Mouse (Mus musculus) limb, embryonic 12.5 days (tissue): Measurements from ENCODE around the gene Dgkz. TPM values are rescaled to one million over a fixed set of nuclear protein-coding genes. Genes with fewer than 3 reads are reported as not detected.

ENCODE experiments used
- ATAC-seq: fragments of 200-750 bp; cut with Nextera tagmentation; 2 replicates; pipeline ENCODE4 v1.8.0; 2017; ENCODE audit warnings: low read depth, moderate TSS enrichment; ENCODE audit not compliant: insufficient number of reproducible peaks, insufficient read depth, low FRiP score, low TSS enrichment
- H3K27ac ChIP-seq: fragments of 300-500 bp; sonication (generic); 2 replicates; pipeline ENCODE4 v1.5.1; 2016; ENCODE audit warnings: mild to moderate bottlenecking, moderate library complexity
- H3K27me3 ChIP-seq: fragments of 300-500 bp; sonication (generic); 2 replicates; pipeline ENCODE4 v1.6.1; 2016; ENCODE audit warnings: mild to moderate bottlenecking, moderate library complexity
- H3K36me3 ChIP-seq: fragments of 300-500 bp; sonication (generic); 2 replicates; pipeline ENCODE4 v1.6.1; 2016; ENCODE audit warnings: mild to moderate bottlenecking, moderate library complexity
- H3K4me1 ChIP-seq: fragments of 300-500 bp; sonication (generic); replicated peaks from 2 replicates; pipeline ENCODE4 v1.6.1; 2016
- H3K4me2 ChIP-seq: fragments of 300-500 bp; sonication (generic); 2 replicates; pipeline ENCODE4 v1.6.1; 2016; ENCODE audit warnings: mild to moderate bottlenecking, moderate library complexity
- H3K4me3 ChIP-seq: fragments of 300-500 bp; sonication (generic); replicated peaks from 2 replicates; pipeline ENCODE4 v1.5.1; 2016; ENCODE audit warnings: mild to moderate bottlenecking
- H3K9ac ChIP-seq: fragments of 300-500 bp; sonication (generic); replicated peaks from 2 replicates; pipeline ENCODE4 v1.6.1; 2016; ENCODE audit warnings: mild to moderate bottlenecking, moderate library complexity
- H3K9me3 ChIP-seq: fragments of 300-500 bp; sonication (generic); 2 replicates; pipeline ENCODE4 v1.6.1; 2016; ENCODE audit warnings: mild to moderate bottlenecking, moderate library complexity
- WGBS: fragments of 180-500 bp; shearing (Covaris S2); methylation state at CpG from one replicate; pipeline ENCODE4 v1.1.7; 2016; 5-methylcytosine and 5-hydroxymethylcytosine counted together
- polyA plus RNA-seq: library from polyadenylated mRNA; unstranded; fragments of >200 nt; fragmentation: Nextera tagmentation; extraction: Ambion mirVana; gene quantifications from 2 replicates; pipeline ENCODE4 v1.2.1, GENCODE M21; 2016

Gene Dgkz
- polyA plus RNA-seq, 1 experiment from 2014 or later: 33.7 TPM

DNA sequence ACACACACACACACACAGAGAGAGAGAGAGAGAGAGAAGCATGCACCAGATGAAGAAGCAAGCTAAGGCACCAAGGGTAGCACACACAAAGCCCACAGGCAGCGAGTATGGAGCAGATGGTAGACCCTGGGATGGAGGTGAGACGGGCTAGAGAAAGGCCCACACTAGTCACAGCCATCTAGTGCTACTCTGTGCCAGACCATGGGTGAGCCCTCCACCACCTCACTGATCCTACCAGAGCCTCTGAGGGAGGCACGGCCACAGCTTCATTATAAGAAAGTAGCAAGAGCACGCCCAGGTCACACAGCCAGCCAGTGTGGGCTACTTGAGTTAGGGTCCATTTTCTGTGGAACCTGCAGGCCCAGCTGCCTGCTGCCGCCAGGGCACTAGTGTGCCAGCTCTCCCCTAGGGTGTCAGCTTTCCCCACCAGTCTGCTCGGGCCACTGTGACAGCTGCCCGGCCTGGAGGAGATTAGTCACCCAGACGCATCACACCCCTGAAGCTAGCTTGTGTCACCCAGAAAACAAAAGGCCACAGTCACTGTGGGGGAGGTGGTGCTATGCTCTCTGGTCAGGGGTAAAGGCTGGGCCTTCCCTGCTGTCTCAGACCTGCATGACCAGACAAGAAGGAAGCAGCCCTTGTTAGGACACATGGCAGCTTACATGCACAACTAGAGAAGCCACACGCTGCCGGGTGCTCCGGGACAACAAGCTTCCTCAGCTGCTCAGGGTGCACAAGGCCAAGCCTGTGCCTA, 28.1 kb downstream of the Dgkz start:
- Histone ChIP-seq H3K27me3 (no peaks in the 10 kb centered on the region), H3K9ac (0 out of 2 replicates have a peak overlapping the region, but pooled peaks have one; percentile 23), H3K9me3 (no peaks in the 10 kb centered on the region), H3K36me3 (peaks cover 11% of the 10 kb centered on the region; the same call in 1 of the 2 replicates), H3K27ac (peak overlapping the region; percentile 41; the same call in 1 of the 2 replicates), H3K4me1 (peaks cover 56% of the 10 kb centered on the region), H3K4me2 (no peak overlapping the region), H3K4me3 (no peak overlapping the region)
- WGBS: 59% methylated on average over 11 of the region's 11 CpGs
- ATAC-seq: no peak

DNA sequence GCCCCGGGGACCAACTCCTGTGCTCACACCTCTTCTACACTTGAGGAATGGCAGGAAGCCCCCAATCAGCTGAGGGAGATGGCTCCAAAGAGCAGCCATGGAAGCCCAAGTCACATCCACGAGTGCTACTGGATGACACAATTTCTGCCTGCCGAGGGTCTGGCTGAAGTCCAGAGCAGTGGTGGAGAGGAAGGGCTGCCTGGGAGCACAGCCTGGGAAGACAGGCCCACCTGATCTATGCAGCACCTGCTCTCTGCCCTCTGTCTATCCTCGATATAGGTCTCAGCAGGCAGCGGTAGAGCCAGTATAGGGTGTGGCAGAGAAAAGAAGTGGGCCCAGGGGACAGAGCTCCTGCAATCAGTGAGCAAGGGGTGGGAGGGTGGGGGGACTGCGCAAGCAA, 28.8 kb downstream of the Dgkz start:
- 0 out of 2 replicates have a peak overlapping the region, but pooled peaks have one; percentile 23 for H3K27ac ChIP-seq
- H3K9ac ChIP-seq: 0 out of 2 replicates have a peak overlapping the region, but pooled peaks have one; percentile 27
- peaks cover 19% of the 10 kb centered on the region; the same call in 1 of the 2 replicates for H3K36me3 ChIP-seq
- no peaks in the 10 kb centered on the region for H3K27me3 ChIP-seq
- H3K9me3 ChIP-seq: no peaks in the 10 kb centered on the region
- no peak for ATAC-seq
- 73% methylated on average over 6 of the region's 6 CpGs for WGBS
- no peak overlapping the region for H3K4me2 ChIP-seq
- peaks cover 56% of the 10 kb centered on the region for H3K4me1 ChIP-seq
- no peak overlapping the region for H3K4me3 ChIP-seq

DNA sequence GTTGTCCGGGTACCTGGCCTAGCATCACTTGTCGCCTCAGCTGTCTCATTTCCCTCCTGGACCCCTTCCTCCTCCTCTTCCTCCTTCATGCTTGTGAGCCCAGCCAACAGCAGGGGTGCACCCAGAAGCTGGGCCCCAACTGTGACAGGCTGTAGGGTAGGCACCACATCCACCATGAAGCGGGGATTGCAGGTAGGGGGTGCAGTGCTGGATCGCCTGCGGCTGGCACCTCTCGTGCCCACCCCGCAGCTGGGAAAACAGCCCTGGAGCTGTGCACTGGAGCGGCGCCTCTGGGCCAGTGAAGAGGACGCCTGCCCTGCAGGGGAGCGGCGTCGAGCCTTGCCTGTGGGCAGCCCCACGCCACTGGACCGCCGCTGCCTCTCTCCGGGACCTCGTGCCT, 30.2 kb downstream of the Dgkz start, which contains the start of gene Gm9821:
Gene Gm9821, plus strand, starts transcription at position 221 of the 400 bp plus-strand sequence.
- no peaks in the 10 kb centered on the region for H3K9me3 ChIP-seq
- peaks cover 23% of the 10 kb centered on the region for H3K36me3 ChIP-seq
- H3K9ac ChIP-seq: 0 out of 2 replicates have a peak within 1 kb of the TSS, but pooled peaks have one; percentile 37
- H3K27ac ChIP-seq: peak within 1 kb of the TSS; percentile 23; the same call in 1 of the 2 replicates
- no peak for ATAC-seq
- peaks cover 52% of the 10 kb centered on the region for H3K4me1 ChIP-seq
- H3K27me3 ChIP-seq: no peaks in the 10 kb centered on the region
- no peak within 1 kb of the TSS for H3K4me2 ChIP-seq
- 91% methylated on average over 18 of the region's 18 CpGs for WGBS
- H3K4me3 ChIP-seq: no peak within 1 kb of the TSS

DNA sequence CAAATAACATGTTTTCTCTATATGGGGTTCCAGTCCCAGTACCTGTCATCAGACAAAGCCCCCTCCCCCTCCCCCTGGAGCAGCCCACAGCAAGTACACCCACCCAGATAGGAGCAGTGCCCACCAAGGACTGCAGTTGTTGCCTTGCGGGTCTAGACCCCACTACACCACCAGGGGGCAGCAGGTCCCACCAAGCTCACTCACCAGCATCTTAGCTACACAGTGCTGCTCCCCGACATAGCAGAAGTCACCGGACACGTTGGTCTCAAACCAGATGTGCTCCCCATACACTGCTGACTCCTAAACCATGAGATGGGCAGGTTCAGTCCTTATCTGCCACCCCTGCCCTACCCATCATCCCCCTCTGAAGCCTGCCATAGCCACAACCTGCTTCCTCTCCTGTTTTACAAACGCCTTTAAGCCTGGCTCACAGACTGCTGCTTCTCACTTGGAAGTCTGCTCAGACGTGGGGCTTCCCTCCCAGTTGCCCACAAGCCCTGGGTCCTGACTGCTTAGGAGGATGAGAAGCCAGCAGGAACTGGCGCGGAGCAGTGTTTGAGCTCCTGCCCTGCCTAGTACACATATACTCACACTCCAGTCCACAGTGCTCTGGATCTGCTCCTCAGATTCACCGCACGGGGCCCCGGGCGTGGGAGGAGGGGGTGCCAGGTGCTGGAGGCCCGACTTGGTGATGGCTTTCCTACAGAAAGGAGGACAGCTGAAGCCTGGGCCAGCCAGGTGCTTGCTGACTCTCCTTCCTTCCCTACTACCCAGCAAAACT, 31.3 kb downstream of the Dgkz start:
- peaks cover 34% of the 10 kb centered on the region for H3K36me3 ChIP-seq
- no peaks in the 10 kb centered on the region for H3K27me3 ChIP-seq
- H3K4me2 ChIP-seq: no peak overlapping the region
- H3K9me3 ChIP-seq: no peaks in the 10 kb centered on the region
- peaks cover 41% of the 10 kb centered on the region for H3K4me1 ChIP-seq
- 44% methylated on average over 13 of the region's 13 CpGs for WGBS
- no peak overlapping the region for H3K4me3 ChIP-seq
- peak overlapping the region; percentile 37; the same call in 1 of the 2 replicates for H3K9ac ChIP-seq
- no peak overlapping the region; the same call in 1 of the 2 replicates for H3K27ac ChIP-seq
- peak; percentile 71 for ATAC-seq

DNA sequence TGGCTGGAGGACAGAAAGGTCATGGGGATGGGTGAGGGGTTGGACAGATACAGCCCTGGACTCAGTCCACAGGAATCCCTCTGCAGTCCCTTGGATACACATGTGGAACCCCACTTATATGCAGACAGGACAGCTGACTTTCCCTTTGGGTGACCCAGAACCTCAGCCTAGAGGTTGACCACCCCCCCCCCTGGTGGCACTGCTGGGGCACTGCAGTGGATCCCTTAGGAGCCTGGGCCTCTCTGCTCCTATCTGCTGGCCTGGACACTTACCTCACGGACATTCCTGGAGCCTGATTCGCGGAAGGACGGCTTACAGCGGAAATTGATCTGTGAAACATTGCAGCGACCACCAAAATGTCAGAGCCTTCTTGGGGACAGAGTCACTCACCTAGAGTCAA, 33.3 kb downstream of the Dgkz start:
- no peak for ATAC-seq
- H3K36me3 ChIP-seq: peaks cover 54% of the 10 kb centered on the region
- WGBS: 79% methylated on average over 6 of the region's 6 CpGs

DNA sequence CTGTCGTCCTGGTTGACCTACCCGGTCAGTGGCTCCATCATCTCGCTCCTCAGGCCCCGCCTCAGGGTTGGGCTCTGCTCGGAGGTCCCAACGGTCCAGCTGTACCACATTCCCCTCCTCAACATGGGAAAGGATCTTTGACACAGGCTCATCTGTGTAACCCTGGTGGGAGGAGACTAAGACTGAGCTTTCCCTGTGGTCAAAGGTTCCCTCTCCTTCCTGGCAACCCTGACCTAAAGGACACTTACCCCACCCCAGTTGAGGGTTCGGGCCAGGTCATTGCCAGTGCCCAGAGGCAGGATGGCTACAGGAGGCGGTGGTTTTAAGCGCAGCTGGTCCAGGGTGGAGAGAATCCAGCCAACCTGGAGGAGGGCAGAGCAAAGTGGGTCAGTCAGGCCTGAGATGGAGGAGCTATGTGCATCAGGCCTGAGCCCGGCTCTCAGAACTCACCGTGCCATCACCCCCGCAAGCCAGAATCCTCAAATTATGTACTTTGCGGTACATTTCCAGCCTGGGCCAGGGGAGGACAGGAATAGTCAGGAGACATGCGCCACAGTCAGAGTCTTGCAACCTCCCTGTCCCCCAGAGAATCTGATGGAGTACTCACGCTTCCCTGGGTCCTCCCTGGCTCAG, 36.2 kb downstream of the Dgkz start:
- WGBS: 81% methylated on average over 15 of the region's 15 CpGs
- H3K27ac ChIP-seq: no peak overlapping the region
- peaks cover 73% of the 10 kb centered on the region for H3K36me3 ChIP-seq
- peaks cover 5% of the 10 kb centered on the region for H3K4me1 ChIP-seq
- no peaks in the 10 kb centered on the region for H3K9me3 ChIP-seq
- H3K9ac ChIP-seq: no peak overlapping the region
- no peak overlapping the region for H3K4me3 ChIP-seq
- H3K27me3 ChIP-seq: no peaks in the 10 kb centered on the region
- no peak overlapping the region for H3K4me2 ChIP-seq
- no peak for ATAC-seq

More for the DNA sequence above, 33.3 kb downstream of the Dgkz start:
- Histone ChIP-seq H3K27me3 (no peaks in the 10 kb centered on the region), H3K4me1 (peaks cover 21% of the 10 kb centered on the region), H3K9ac (no peak overlapping the region), H3K4me3 (no peak overlapping the region), H3K4me2 (no peak overlapping the region), H3K27ac (no peak overlapping the region), H3K9me3 (no peaks in the 10 kb centered on the region)

DNA sequence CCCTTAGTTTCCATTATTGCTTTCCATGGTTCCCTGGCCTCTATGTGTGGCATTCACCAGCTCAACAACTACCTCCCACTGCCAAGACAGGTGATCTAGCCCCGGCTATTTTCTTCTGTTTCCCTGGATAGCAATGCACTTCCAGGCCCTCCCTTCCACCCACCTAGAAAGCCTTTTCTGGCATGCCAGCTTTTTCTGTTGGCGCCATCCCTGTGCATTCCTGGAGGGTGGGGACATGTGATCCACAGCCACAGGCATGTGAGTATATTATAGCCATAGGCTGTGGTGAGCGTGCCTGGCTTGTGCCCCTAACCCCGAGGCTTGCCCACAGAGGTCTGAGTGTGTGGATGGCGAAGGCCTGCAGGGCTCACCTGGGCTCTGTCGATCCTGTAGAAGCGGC, 39.5 kb downstream of the Dgkz start:
- ATAC-seq: no peak
- WGBS: 90% methylated on average over 7 of the region's 7 CpGs
- Histone ChIP-seq H3K27me3 (no peaks in the 10 kb centered on the region), H3K9me3 (no peaks in the 10 kb centered on the region), H3K9ac (no peak overlapping the region), H3K36me3 (peaks cover 69% of the 10 kb centered on the region), H3K4me3 (no peak overlapping the region), H3K4me2 (no peak overlapping the region), H3K27ac (no peak overlapping the region), H3K4me1 (peaks cover 25% of the 10 kb centered on the region)

DNA sequence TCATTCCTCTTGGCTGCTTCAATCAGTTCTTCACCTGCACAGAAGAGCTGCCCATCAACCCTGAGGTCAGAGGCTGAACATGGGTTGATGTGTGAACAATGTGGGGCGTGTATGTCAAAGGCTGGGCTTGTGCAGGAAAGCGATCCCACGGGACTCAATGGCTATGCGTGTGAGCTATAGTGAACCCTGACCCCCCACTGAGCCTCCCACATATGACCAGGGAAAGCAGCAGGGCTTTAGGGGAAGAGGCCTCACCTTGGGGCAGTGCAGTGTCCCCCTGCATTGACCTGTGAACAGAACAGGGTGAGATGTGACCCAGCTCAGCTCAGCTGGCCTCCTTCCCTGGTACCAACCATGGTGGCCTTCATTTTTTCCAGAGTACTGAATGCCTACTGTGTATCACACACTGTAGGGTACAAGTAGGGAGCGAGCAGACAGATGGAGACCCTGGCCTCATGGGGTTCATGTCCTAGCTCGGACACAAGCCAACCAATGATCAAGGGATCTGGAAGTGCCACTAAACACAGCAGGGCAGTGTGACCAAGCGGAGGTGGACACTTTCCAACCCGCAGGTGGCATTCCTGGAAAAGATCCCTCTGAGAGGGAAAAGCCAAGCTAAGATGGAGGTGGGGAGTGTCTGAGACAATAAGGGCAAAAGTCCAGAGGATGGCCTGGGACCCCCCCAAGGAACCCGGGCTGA, 40.7 kb downstream of the Dgkz start:
- H3K9ac ChIP-seq: no peak overlapping the region
- no peak overlapping the region for H3K4me3 ChIP-seq
- 89% methylated on average over 9 of the region's 9 CpGs for WGBS
- H3K9me3 ChIP-seq: no peaks in the 10 kb centered on the region
- H3K4me2 ChIP-seq: no peak overlapping the region
- ATAC-seq: no peak
- H3K4me1 ChIP-seq: peaks cover 25% of the 10 kb centered on the region
- no peaks in the 10 kb centered on the region for H3K27me3 ChIP-seq
- H3K36me3 ChIP-seq: peaks cover 60% of the 10 kb centered on the region
- 0 out of 2 replicates have a peak overlapping the region, but pooled peaks have one; percentile 99 for H3K27ac ChIP-seq

DNA sequence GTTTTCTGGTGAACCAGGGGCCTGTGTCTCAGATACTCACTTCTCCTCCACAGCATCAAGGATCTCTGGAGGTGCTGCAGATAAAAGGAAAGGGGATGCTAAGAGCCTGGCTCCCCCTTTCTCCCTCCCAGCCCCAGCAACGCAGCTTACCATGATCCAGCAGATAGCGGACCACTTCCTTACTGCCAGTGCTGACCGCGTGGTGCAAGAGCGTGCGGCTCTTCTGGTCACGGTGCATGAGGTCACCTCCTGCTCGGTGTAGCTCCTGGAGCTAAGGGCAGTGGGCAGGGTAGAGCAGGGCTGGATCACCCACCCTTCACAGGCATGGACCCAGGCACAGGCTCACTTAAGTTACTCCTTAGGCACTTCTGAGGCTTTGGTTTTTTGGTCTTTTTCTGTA, 41.6 kb downstream of the Dgkz start:
- 0 out of 2 replicates have a peak overlapping the region, but pooled peaks have one; percentile 23 for H3K4me2 ChIP-seq
- H3K27ac ChIP-seq: peak overlapping the region; percentile 99
- peaks cover 34% of the 10 kb centered on the region for H3K4me1 ChIP-seq
- peaks cover 59% of the 10 kb centered on the region for H3K36me3 ChIP-seq
- H3K4me3 ChIP-seq: no peak overlapping the region
- 45% methylated on average over 8 of the region's 8 CpGs for WGBS
- H3K27me3 ChIP-seq: no peaks in the 10 kb centered on the region
- no peaks in the 10 kb centered on the region for H3K9me3 ChIP-seq
- ATAC-seq: no peak
- 0 out of 2 replicates have a peak overlapping the region, but pooled peaks have one; percentile 23 for H3K9ac ChIP-seq

DNA sequence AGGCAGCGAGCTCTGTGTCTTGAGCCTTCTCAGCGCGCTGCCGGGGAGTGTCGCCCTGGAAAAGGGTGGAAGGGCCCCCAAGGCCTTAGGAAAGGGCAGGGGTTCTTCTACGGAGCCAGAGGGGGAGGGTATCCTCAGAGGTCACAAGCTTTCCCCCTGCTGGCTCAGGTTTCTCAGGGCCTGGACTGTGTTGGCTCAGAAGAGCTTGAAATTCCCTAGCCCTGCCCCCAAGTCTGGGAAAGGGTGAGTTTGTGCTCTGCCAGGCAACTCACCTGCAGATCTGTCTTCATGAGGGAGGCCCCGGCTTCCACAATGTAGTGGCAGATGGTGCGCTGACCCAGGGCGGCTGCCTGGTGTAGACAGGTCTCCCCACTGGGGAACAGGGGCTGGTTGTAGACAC, 42.2 kb downstream of the Dgkz start:
- peaks cover 59% of the 10 kb centered on the region for H3K36me3 ChIP-seq
- ATAC-seq: no peak
- H3K4me3 ChIP-seq: no peak overlapping the region
- H3K4me2 ChIP-seq: peak overlapping the region; percentile 23; the same call in 1 of the 2 replicates
- 12% methylated on average over 9 of the region's 9 CpGs for WGBS
- H3K9me3 ChIP-seq: no peaks in the 10 kb centered on the region
- peak overlapping the region; percentile 99 for H3K27ac ChIP-seq
- H3K4me1 ChIP-seq: peaks cover 39% of the 10 kb centered on the region
- 0 out of 2 replicates have a peak overlapping the region, but pooled peaks have one; percentile 51 for H3K9ac ChIP-seq
- H3K27me3 ChIP-seq: no peaks in the 10 kb centered on the region
